Mouse (Mus musculus) neural tube, embryonic 12.5 days (tissue): ENCODE measurements around the gene Rfx5. TPM values are rescaled to one million over a fixed set of nuclear protein-coding genes. Genes with fewer than 3 reads are reported as not detected.

Source experiments
- ATAC-seq: fragments of 200-750 bp; cut with Nextera tagmentation; 2 replicates; pipeline ENCODE4 v1.8.0; 2017; ENCODE audit warnings: low read depth, mild to moderate bottlenecking, moderate TSS enrichment, moderate library complexity; ENCODE audit not compliant: low FRiP score
- H3K27ac ChIP-seq: fragments of 300-500 bp; sonication (generic); 2 replicates; pipeline ENCODE4 v1.5.1; 2016
- H3K27me3 ChIP-seq: fragments of 300-500 bp; sonication (generic); replicated peaks from 2 replicates; pipeline ENCODE4 v1.6.1; 2016; ENCODE audit warnings: mild to moderate bottlenecking
- H3K36me3 ChIP-seq: fragments of 300-500 bp; sonication (generic); 2 replicates; pipeline ENCODE4 v1.6.1; 2016; ENCODE audit warnings: mild to moderate bottlenecking
- H3K4me1 ChIP-seq: fragments of 300-500 bp; sonication (generic); 2 replicates; pipeline ENCODE4 v1.6.1; 2016
- H3K4me2 ChIP-seq: fragments of 300-500 bp; sonication (generic); replicated peaks from 2 replicates; pipeline ENCODE4 v1.6.1; 2016; ENCODE audit warnings: mild to moderate bottlenecking
- H3K4me3 ChIP-seq: fragments of 300-500 bp; sonication (generic); 2 replicates; pipeline ENCODE4 v1.5.1; 2016
- H3K9ac ChIP-seq: fragments of 300-500 bp; sonication (generic); 2 replicates; pipeline ENCODE4 v1.6.1; 2016; ENCODE audit warnings: mild to moderate bottlenecking
- H3K9me3 ChIP-seq: fragments of 300-500 bp; sonication (generic); 2 replicates; pipeline ENCODE4 v1.6.1; 2016; ENCODE audit warnings: mild to moderate bottlenecking
- WGBS: fragments of 180-500 bp; shearing (Covaris S2); methylation state at CpG from one replicate; pipeline ENCODE4 v1.1.7; 2016; 5-methylcytosine and 5-hydroxymethylcytosine counted together
- polyA plus RNA-seq: library from polyadenylated mRNA; unstranded; fragments of >200 nt; fragmentation: Nextera tagmentation; extraction: Ambion mirVana; gene quantifications from 2 replicates; pipeline ENCODE4 v1.2.1, GENCODE M21; 2016

Rfx5 gene
- polyA plus RNA-seq, 1 experiment from 2014 or later = 9.8 TPM

DNA sequence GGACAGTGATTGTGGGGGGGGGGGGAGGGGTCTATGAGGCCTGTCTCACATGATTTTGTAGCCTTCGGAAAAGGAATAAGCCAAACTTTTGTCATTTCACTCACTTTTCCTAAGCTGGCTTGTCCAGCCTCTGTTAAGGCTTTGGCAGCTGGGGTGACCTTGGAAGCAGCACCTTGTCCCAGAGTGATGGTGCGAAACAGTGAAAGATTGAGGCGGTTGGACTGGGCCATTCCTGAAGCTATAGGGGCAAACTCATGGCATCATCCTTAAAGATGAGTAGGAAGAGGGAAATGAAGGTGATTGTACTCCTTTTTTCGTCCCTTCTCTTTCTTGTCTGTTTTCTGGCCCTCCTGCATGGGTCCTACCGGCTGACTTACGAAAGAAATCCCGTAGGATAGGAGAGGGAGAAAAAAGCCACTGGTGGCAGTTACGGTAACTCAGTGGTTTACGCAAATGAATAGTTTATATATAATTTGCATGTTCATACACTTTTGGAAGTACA is 20.2 kb downstream of the Rfx5 start:
- whole genome bisulfite sequencing = 21% methylated on average over 9 of the region's 9 CpGs
- Histone ChIP-seq H3K4me1 (peaks cover 17% of the 10 kb centered on the region), H3K9me3 (no peaks in the 10 kb centered on the region), H3K27me3 (no peaks in the 10 kb centered on the region), H3K9ac (peak overlapping the region; percentile 93), H3K36me3 (peaks cover 7% of the 10 kb centered on the region; the same call in 1 of the 2 replicates), H3K4me2 (peak overlapping the region; percentile 80), H3K4me3 (peak overlapping the region; percentile 83), H3K27ac (no peak overlapping the region)
- peak; percentile 18; the same call in 1 of the 2 replicates for ATAC-seq

DNA sequence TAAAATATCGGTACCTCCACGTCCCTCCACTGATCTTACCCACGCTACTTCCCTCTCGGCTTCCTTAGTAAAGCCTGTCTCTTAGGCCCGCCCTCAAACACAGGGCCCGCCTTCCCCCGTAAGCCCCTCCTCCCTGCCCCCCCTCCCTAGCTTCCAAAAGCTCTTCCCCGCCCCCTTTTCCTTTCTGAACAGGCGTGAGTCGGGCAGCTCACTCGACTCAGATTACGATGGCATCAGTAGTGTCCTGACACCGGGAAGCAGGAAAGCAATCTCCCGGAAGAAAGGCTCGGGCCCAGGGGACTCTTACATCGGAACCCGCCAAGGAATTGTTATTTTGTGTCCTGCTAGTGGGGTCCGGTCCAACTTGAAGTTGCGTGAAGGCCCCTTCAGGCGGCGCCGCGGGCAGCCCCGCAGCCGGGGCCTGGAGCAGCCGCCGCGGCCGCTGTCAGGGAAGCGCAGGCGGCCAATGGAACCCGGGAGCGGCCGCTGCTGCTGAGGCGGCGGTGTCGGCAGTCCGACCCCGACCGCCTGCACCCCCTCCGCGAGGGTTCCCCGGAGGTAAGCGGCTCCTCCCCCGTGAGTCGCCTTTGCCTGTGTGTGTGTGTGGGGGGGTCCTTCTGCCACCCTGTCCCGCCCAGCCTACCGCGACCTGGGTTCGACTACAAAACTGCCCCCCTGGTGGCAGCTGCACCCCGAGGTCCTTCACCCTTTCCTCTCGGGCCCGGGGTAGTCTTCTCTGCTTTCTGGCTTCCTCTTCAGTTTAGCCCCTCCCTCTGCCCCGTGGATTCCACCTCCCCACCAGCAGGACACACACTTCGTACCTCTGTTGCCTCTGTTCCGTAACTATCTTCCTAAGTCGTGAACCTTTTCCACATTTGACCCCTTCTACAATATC is 20.9 kb downstream of the Rfx5 start, which contains the start of gene Pi4kb:
Gene Pi4kb, plus strand, starts transcription at position 204 of the 895 bp plus-strand sequence.
- Histone ChIP-seq H3K9ac (peak within 1 kb of the TSS; percentile 93), H3K4me1 (peaks cover 17% of the 10 kb centered on the region), H3K36me3 (peaks cover 7% of the 10 kb centered on the region; the same call in 1 of the 2 replicates), H3K4me3 (peak within 1 kb of the TSS; percentile 83), H3K9me3 (no peaks in the 10 kb centered on the region), H3K4me2 (peak within 1 kb of the TSS; percentile 80), H3K27me3 (no peaks in the 10 kb centered on the region), H3K27ac (peak within 1 kb of the TSS; percentile 15)
- peak; percentile 97 for ATAC-seq
- WGBS = under 1% methylated on average over 56 of the region's 57 CpGs

DNA sequence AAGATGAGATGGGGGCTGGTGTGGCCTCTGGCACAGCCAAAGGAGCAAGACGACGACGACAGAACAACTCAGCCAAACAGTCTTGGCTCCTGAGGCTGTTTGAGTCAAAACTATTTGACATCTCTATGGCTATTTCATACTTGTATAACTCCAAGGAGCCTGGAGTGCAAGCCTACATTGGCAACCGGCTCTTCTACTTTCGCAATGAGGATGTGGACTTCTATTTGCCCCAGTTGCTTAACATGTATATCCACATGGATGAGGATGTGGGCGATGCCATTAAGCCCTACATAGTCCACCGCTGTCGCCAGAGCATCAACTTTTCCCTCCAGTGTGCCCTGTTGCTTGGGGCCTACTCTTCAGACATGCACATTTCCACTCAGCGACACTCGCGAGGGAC is 30.4 kb downstream of the Rfx5 start:
- no peaks in the 10 kb centered on the region for H3K27me3 ChIP-seq
- no peaks in the 10 kb centered on the region for H3K4me1 ChIP-seq
- no peak overlapping the region for H3K4me2 ChIP-seq
- ATAC-seq = no peak
- no peaks in the 10 kb centered on the region for H3K9me3 ChIP-seq
- 94% methylated on average over 11 of the region's 11 CpGs for WGBS
- no peak overlapping the region for H3K9ac ChIP-seq
- H3K36me3 ChIP-seq = peaks cover 40% of the 10 kb centered on the region
- H3K27ac ChIP-seq = no peak overlapping the region
- H3K4me3 ChIP-seq = no peak overlapping the region

DNA sequence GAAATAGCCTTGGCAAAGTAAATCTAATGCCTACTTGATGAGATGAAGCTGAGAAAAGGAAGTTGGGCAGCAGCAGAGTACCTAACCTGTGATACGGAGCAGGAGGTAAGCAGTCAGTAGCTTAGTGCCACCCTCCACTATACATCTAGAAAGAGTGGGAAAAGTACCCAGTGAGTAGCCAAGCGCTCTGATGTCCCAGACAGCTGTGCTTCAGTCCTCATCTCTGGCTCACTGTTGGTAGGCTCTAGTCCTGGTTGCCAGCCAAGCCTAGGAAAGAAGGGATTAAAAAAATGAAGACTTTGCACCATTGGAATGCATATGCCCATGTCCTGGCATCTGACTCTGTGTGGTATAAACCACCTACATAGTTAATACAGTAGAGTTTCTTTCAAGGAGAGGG is 31.6 kb downstream of the Rfx5 start:
- H3K4me1 ChIP-seq = no peaks in the 10 kb centered on the region; the same call in 1 of the 2 replicates
- 97% methylated on average over 2 of the region's 2 CpGs for WGBS
- H3K27me3 ChIP-seq = no peaks in the 10 kb centered on the region
- H3K4me2 ChIP-seq = no peak overlapping the region
- no peak overlapping the region for H3K27ac ChIP-seq
- ATAC-seq = no peak
- H3K36me3 ChIP-seq = peaks cover 40% of the 10 kb centered on the region
- no peaks in the 10 kb centered on the region for H3K9me3 ChIP-seq
- H3K9ac ChIP-seq = no peak overlapping the region
- no peak overlapping the region for H3K4me3 ChIP-seq

DNA sequence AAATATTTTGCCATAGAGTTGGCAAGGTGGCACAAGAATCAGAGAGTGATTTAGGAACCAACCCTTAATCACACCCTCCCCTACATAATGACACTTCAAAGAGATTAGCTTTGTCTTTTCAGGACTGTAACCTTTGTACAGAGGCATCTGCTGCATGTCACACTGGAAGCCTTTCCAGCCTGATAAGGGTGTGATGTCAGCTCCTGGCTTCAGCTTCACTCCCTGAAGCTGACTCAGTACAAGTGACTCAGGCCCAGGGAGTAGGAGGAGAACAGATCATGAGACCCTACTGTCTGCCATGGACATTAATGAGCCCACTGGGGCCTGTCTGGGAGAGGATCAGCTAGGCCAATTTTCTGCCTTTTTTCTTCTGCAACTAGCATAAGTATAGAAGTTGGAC is 33.7 kb downstream of the Rfx5 start:
- ATAC-seq = no peak
- Histone ChIP-seq H3K27ac (no peak overlapping the region), H3K27me3 (no peaks in the 10 kb centered on the region), H3K9me3 (no peaks in the 10 kb centered on the region), H3K4me2 (no peak overlapping the region), H3K36me3 (peaks cover 48% of the 10 kb centered on the region), H3K4me3 (no peak overlapping the region), H3K4me1 (no peaks in the 10 kb centered on the region; the same call in 1 of the 2 replicates), H3K9ac (no peak overlapping the region)

DNA sequence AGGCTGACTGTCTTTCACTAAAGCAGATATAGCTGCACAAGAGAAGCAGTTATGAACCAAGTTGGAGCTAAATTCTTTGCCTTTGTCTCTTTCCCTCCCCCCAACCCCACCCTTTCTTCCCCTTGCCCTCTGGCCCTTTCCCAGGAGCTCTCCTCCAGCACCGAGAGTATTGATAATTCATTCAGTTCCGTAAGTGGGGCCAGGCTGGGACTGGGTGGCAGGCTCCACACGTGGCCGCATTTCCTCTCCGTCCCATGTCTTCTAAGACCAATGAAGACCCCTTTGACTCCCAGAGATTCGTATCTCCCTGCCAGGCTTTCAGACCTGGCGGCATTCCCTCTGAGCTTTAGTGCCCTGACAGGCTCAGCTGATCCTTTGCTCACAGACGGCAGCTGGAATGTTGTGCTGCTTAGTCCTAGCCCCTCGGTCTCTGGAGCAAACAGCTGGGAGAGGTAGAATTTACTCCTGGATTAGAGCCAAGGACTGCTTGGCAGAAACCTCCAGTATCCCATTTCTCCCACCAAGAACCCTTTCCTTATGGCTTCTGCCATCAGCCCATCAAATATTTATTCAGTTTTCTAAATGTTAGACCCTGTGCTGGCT is 35.4 kb downstream of the Rfx5 start:
- Histone ChIP-seq H3K27ac (no peak overlapping the region), H3K9me3 (no peaks in the 10 kb centered on the region), H3K36me3 (peaks cover 53% of the 10 kb centered on the region), H3K4me2 (no peak overlapping the region), H3K4me1 (no peaks in the 10 kb centered on the region; the same call in 1 of the 2 replicates), H3K27me3 (no peaks in the 10 kb centered on the region), H3K9ac (no peak overlapping the region), H3K4me3 (no peak overlapping the region)
- WGBS = 70% methylated on average over 9 of the region's 9 CpGs
- no peak for ATAC-seq

DNA sequence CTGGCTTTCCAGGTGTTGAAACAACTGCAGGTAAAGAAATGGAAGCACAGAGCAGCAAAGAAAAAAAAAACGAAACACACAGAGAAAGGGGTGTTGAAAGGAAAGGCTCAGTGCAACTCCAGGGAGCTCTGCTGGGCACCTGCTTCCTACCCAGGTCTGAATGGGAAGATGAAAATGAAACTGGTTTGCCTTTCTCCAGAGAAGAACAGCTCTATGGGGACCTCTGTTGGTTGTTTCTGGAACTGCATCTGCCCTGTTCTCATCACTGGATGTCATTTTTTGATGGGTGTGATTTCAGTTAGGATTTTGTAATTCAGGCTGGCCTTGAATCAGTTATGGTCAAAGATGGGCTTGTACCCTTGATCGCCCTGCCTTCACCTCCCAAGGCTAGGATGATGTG is 43.1 kb downstream of the Rfx5 start:
- Histone ChIP-seq H3K9ac (no peak overlapping the region), H3K27me3 (no peaks in the 10 kb centered on the region), H3K4me1 (no peaks in the 10 kb centered on the region), H3K4me2 (no peak overlapping the region), H3K9me3 (no peaks in the 10 kb centered on the region), H3K36me3 (peaks cover 74% of the 10 kb centered on the region), H3K27ac (no peak overlapping the region), H3K4me3 (no peak overlapping the region)
- ATAC-seq = no peak
- 43% methylated on average over 2 of the region's 2 CpGs for WGBS

DNA sequence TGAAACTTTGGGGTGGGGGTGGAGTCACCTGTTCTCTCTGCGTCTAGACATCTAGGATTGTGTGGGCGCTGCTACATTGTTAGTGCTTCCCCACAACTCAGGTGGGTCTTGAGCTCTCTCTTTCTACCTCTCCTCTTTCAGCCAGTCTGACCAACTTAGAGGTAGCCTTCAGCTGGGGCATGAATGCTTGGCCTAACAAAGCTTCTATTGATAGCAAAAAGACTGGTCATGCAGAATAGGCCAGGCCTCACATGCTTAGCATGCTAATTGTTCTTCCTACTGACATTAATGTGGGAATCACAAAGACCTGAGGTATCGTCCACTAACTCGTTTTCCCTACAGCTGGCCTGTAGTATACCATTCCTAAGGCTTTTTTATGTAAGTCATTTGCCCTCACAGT is 48.7 kb downstream of the Rfx5 start:
- Histone ChIP-seq H3K4me2 (no peak overlapping the region), H3K4me3 (no peak overlapping the region), H3K4me1 (peaks cover 10% of the 10 kb centered on the region; the same call in 1 of the 2 replicates), H3K9ac (no peak overlapping the region), H3K36me3 (peaks cover 66% of the 10 kb centered on the region), H3K9me3 (no peaks in the 10 kb centered on the region), H3K27me3 (no peaks in the 10 kb centered on the region), H3K27ac (no peak overlapping the region)
- peak; percentile 75 for ATAC-seq
- 59% methylated on average over 4 of the region's 4 CpGs for WGBS

DNA sequence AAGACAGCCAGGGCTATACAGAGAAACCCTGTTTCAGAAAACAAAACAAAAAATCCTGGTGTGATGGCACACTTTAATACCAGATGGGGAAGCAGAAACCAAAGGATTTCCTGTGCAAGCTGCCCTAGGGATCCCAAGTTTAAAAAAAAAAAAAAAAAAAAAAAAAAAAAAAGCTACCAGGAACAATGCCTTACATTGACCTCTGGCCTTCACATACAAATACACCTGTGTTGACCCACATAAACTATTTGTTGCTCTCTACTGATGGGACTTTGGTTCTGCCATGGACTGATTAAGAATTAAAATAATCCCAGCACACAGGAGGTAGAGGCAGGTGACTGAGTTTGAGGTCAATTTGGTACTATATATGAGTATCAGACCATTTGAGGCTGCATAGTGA is 49.4 kb downstream of the Rfx5 start:
- peaks cover 69% of the 10 kb centered on the region for H3K36me3 ChIP-seq
- no peaks in the 10 kb centered on the region for H3K9me3 ChIP-seq
- H3K4me1 ChIP-seq = peaks cover 10% of the 10 kb centered on the region; the same call in 1 of the 2 replicates
- H3K9ac ChIP-seq = no peak overlapping the region
- no peak overlapping the region for H3K4me3 ChIP-seq
- no peak overlapping the region for H3K27ac ChIP-seq
- no peaks in the 10 kb centered on the region for H3K27me3 ChIP-seq
- ATAC-seq = no peak
- H3K4me2 ChIP-seq = no peak overlapping the region

DNA sequence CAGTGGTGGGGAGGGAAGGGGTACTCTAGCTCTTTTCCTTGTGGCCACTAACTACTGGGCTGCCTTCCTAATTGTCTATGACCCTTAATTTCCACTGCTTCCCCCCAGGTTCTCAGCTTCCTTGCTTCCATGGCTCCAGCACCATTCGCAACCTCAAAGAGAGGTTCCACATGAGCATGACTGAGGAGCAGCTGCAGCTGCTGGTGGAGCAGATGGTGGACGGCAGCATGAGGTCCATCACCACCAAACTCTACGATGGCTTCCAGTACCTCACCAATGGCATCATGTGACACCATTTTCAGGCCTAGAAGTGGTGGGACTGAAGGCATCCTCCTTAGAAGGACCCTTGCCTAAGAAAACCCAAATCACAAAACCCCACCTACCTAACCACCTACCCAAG is 51.8 kb downstream of the Rfx5 start:
- WGBS = 96% methylated on average over 3 of the region's 3 CpGs
- peaks cover 10% of the 10 kb centered on the region for H3K4me1 ChIP-seq
- no peaks in the 10 kb centered on the region for H3K27me3 ChIP-seq
- no peak overlapping the region for H3K9ac ChIP-seq
- H3K4me2 ChIP-seq = no peak overlapping the region
- no peak for ATAC-seq
- no peak overlapping the region for H3K27ac ChIP-seq
- H3K4me3 ChIP-seq = no peak overlapping the region
- H3K36me3 ChIP-seq = peaks cover 77% of the 10 kb centered on the region
- no peaks in the 10 kb centered on the region for H3K9me3 ChIP-seq

DNA sequence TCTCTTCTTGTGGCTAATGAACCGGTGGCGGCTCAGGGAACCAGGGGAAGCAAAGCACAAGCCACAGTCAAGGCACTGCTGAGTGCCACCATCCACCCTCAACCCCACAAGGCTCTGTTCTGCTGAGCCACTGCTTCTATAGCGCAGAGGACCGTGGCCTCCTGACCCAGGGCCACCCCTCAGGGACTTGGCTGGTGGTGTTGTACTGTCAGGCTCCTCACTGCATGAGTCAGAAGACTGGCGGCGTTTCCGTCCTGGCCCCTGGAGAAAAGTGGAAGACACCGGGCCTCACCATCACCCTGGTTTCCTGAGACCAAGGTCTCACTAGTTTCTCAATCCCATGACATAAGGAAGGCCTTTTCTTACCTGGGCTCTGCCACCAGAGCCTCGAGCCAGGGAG is 53.8 kb downstream of the Rfx5 start:
- 0 out of 2 replicates have a peak overlapping the region, but pooled peaks have one; percentile 13 for H3K9ac ChIP-seq
- peaks cover 85% of the 10 kb centered on the region for H3K36me3 ChIP-seq
- no peaks in the 10 kb centered on the region for H3K27me3 ChIP-seq
- H3K4me2 ChIP-seq = no peak overlapping the region
- 93% methylated on average over 9 of the region's 9 CpGs for WGBS
- peaks cover 7% of the 10 kb centered on the region for H3K4me1 ChIP-seq
- no peaks in the 10 kb centered on the region for H3K9me3 ChIP-seq
- no peak overlapping the region for H3K4me3 ChIP-seq
- ATAC-seq = no peak
- H3K27ac ChIP-seq = no peak overlapping the region

DNA sequence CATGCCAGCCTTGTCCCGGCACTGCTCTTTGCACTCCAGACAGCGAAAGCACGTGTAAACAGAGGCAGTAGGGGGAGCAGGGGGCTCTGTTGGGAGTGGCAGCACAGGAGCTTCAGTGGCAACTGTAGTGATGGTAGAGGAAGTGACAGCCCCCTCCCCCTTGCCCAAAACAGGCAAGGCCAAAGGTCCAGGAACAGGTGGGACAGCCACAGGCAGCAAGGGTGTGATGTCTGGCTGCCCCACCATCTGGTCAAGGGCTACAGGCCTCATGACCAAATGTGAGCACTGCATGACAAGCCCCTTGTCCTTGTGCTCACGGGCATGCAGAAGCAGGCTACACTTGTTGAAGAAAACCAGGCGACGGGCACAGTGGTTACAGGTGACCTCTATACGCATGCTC is 56.5 kb downstream of the Rfx5 start:
- no peak overlapping the region for H3K4me2 ChIP-seq
- no peak overlapping the region; the same call in 1 of the 2 replicates for H3K4me3 ChIP-seq
- no peaks in the 10 kb centered on the region for H3K9me3 ChIP-seq
- H3K27ac ChIP-seq = no peak overlapping the region
- H3K36me3 ChIP-seq = peaks cover 66% of the 10 kb centered on the region
- H3K27me3 ChIP-seq = no peaks in the 10 kb centered on the region
- ATAC-seq = no peak
- WGBS = 91% methylated on average over 7 of the region's 7 CpGs
- H3K4me1 ChIP-seq = peaks cover 22% of the 10 kb centered on the region
- H3K9ac ChIP-seq = no peak overlapping the region
